Mouse (Mus musculus): ENCODE results near the gene Gse1.

GRCm38 (mm10) chr8:120488636-120489131 lies 260.4 kb downstream of the Gse1 start:
- TF ChIP-seq POLR2A (IDR thresholded peaks at IDR 0.05; ENCODE audit: low read depth, low read length): no peak
- no peak for TF ChIP-seq CTCF (conservative IDR thresholded peaks at IDR 0.05; ENCODE audit: insufficient read depth, insufficient read length, low read depth, low read length)

Data from kidney, adult 2 months (tissue).